Mouse (Mus musculus): ENCODE measurements at regions not wholly inside any gene's neighbourhood (a gene's known extent, or its start where the extent isn't known, plus 50 kb on each side); places are given as distances from the start of the nearest gene placed in this dataset.
A peak's percentile ranks its signal among the peaks of the same experiment; 100 is the strongest.
"Not testable (repeated sequence)": the region's sequence is repeated elsewhere in the genome, so short reads cannot be mapped to it uniquely, and the experiment has no call there.

DNA sequence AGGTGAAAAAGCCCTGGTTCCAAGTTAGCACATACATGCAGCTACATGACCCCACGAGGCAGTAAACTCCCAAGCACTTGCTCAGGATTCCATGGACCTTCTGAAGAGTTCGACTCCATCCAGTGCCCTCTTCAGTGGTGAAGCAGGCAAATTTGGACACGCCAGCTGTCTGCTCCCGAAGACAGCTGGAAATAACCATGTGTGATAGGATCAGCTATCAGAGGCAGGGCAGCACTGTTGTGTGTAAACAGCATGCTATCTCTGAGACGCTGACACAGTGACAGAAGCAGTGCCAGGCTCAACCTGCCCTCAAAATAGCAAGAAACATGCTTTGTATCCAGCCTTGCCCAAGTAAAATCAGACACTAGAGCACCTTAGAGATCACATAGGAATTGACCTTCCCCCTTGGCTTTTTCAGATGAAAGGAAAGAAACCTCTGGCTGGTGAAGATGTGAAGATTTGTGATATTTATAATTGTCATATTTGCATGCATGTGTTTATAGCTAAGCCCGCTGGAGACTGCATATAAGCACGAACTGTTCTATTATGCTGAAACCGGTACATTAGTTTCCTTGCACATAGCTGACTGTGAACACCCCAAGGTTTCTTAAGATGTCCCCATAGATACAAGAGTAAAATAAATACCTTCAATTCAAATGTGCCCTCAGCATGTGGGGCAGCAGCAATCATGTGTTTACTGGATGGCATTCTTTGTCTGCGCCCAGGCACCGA, 146.4 kb upstream of the Nrip1 start:
- no peak for DNase-seq (ENCODE audit: low spot score)

DNA sequence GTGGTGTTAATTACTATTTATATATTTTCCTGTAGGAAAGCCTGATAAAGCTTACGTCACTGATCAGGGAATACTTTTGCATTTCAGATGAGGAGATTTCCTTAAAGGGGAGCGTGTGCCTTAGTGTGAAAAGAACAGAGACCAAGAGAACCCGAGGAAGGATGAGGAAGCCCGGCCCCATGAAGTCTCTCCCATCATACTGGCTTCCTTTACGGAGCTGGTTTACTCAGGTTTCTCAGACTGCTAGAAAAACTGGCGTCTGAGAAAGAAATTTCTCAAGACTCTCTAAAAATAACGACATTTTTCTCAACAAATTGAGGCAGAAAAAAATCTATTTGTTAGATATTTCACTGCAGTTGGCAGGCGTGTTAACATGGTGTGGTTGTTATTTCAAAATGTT, 137.2 kb upstream of the Nrip1 start:
- DNase-seq (ENCODE audit: low spot score), result no peak

DNA sequence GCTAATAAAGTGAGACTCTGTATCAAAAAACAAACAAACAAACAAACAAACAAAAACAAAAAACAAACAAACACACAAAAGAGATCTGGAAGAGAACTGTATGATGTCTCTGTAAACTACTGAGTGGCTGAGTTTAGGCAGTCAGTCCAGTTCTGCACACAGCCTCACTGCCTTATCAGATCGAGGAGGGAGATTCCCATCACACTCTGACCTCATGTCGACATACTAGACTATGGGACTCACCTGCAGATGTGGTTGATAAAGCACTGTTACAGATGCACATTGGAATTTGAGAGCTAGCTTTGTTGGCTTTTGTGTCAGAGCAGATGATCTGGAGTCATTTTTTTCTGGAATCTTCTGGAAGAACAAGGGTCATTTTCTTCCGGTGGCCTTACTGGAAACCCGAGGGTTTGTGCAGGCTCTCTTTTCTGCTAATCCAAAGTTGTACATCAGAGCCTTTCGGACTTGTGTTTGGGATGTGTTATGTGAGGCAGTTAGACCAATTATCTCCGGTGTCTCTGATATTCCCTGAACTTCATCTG, 135.6 kb upstream of the Nrip1 start:
- DNase-seq (ENCODE audit: low spot score), result no peak

DNA sequence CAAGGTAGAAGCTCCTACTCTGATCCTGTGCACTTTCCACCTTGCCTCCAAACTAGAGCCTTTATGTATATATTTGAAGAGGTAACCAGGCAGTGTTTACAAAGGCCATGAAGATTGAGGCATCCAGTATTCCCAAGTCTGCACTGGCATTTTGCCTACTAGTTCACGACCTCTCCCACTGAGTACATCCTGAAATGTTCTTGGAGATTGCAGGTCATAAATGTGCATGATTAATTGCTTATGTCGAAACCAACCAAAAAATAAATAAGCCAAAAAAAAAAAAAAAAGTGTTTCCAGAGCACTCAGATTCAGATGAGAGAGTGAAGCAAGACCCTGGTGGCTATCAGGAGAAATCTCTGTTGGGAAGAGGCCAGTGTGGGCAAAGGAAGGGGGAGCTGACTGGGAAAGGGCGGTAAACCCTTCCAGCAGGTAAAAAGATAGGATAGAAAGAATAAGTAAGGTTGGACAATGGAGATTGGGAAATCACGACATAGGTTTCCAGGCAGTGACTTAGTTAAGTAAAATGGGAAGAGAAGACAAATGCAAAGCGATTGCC, 133.6 kb upstream of the Nrip1 start:
- DNase-seq (ENCODE audit: low spot score), result no peak

DNA sequence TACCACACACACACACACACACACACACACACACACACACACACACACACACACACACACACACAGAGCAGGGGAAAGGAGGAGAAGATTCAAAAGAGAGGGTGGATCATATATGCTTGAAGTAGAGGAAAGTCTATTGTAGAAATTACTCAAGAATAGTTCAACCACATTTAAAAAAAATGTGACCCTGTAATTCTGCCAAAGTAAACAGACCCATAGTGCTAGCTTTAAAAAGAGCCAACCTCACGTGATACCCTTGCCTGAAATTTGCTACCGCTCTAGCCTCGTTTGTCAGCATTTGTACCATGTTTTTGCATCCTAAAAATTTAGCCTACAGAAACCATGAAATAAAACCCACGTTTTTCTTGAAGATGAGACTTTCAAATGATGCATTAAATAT, 132.6 kb upstream of the Nrip1 start:
- no peak for DNase-seq (ENCODE audit: low spot score)

DNA sequence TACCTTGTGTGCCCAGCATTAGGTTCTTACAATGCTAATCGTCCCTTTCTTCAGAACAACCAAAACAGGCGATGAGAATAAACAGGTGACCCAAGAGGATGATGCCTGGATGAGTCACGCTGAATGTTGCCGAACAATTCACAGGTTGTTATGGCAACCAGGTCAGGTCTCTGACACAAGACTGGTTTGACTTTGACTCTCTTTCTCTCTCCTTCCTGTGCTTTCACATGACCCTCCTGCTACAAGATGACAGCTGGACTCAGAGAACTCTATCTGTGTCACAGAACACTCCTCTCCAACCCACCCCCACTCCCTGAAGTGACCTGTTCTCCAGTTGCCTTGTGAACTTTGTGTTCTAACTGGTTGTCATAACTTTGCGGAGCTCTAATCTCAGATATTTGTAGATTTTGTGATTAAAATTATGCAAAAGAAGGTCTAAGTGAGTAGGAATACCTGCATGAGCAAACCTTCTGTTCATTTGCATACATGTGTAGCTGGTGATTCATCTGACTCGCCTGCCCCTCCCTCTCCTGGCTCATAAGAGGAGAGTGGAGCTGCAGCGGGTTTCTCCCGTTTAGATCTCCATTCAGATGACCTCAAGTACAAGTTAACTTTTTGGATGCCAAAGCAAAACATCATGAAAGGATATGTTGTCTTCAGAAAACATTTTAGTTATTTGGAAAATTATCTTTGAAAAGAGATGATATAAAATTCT, 126.2 kb upstream of the Nrip1 start:
- DNase-seq (ENCODE audit: low spot score), result no peak

DNA sequence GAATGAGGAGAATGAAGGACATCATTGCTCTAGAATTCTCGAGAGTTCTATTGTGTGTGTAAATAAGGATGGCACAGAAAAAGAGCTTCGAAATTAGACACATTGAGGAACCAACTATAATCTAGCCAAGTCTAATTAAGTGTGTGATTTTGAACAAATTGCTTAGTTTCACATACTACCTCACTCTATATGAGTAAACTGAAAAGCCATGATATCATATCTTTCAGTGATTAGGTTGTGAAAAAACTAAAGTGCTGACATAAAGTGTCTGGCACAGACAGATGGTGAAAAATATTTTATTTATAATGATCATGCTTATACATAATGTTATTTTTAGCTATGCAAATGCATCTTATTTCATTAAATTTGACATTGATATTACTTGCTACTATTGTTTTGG, 124.6 kb upstream of the Nrip1 start:
- no peak for DNase-seq (ENCODE audit: low spot score)

DNA sequence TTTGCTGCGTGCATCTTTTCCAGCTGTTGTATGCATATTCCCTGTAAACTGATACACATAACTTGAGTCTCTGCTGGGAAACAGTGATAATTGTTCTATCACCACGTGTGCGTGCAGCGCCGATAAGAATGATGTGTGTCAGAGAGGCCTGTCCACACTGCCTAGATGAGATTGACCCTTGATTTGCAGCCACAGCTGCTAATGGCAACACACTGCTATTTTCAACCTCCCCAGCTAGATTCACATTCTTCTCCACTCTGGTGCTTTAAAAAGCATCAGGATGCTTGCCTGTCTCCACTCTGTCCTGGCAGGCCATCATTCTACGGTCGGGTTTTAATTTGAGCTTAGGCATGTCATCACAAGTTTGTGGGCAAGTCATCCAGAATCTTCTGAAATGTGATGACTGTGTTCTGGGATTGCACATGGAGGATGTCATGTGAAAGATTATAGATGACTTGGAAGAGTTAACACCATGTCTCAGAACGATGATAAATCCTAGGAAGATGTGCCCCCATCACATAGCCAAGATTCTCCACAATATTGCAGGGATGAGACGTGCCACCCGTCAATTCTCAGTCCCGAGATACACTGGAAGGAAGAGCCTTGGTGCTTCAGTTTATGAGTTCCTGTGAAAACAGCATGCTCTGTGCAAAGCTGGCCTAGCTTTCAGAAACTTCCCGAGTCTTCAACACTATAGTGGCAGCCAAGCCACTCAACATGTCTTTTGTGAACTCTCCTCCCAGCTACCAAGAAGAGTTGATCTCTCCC, 123.6 kb upstream of the Nrip1 start:
- no peak for DNase-seq (ENCODE audit: low spot score)

DNA sequence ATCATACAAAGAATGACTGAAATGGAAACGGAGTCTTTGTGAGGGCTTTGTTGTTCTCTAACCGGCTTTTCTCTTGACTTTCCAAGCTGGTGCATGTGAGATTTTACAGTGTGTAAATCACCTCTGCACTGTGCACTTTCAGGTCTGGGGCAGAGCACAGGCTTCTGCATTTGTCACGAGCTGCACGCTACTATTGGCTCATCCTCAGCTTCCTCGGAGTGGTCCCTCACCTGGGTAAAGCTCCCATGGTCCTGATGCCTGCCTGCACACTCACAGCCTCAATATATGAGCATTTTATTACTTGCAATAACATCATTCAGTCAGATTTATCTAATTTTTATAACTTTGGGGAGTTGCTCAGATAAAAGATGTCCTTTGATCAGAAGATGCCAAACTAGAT, 109.8 kb upstream of the Nrip1 start:
- DNase-seq (ENCODE audit: low spot score), result no peak

DNA sequence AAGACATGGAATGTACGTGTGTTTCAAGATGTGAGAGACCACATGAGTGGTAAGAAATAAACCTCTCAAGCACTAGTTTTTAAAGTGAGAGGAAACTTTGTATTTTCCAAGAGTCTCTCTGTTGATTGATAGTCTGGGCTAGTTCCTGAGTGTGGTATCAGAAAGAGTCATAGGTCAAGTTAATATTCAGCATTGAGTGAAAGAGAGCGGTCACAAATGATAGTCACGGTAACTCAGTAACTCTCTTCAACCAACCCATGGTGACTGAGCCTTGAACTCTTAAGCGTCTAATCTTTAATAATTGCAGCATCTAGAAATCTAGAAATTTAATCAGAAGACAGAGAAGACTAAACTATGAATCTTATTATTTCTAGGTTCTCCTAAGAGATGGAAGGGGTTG, 108.3 kb upstream of the Nrip1 start:
- DNase-seq (ENCODE audit: low spot score), result no peak

DNA sequence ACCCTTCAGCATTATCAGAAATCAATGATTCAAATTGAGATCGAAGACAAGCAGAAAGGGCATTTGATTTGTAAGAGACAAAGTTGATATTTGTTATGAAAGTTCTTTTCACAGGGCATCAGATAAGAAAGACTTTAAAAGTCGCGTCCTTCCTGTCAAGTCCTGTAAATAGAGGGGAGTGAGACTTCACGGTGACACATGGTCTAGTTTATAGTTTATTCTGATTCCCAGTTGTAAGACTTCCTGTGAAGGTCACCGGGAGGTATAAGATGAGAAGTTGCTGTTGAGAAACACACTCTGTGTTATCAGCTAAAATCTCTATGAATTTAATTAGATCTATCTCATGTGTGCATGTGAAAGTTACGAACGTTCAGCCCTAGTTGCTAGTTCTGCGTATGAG, 103.8 kb upstream of the Nrip1 start:
- DNase-seq (ENCODE audit: low spot score), result no peak

DNA sequence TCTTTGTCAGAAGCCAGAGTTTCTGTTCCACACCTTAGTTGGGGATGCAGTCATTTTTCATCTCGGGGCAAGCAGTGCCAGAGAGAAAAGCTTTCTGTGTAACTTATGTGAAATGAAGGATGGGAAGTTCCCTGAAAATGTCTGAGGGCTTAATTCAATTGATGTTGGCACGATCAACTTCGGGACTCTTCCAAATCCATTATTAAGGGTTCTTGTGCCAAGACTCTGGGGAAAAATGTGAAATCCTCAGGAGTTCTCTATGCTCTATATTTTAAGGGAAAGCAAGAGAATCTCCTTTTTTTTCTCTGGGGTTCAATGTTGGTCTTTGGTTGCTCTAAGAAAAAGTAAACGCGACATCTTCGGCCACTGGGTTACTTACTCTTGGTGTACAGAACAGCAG, 100.9 kb upstream of the Nrip1 start:
- DNase-seq (ENCODE audit: low spot score), result no peak

DNA sequence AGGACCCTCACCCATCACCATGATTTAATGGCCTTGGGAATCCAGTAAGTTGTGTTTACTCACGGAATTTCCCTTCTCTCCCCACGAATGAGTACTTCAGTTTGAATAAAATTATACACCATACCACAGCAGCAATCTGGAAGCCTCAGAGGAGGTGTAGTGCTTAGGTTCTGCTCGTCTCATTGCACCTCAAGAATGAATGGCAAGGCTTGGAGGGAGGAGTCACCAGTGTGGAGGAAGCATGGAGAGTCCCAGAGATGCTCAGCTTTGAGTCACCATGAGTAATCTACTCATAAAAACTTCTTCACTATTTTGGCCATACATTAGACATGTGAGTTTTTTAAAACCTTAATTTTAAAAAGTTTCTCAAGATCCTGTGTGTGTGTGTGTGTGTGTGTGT, 98.8 kb upstream of the Nrip1 start:
- DNase-seq (ENCODE audit: low spot score), result no peak

DNA sequence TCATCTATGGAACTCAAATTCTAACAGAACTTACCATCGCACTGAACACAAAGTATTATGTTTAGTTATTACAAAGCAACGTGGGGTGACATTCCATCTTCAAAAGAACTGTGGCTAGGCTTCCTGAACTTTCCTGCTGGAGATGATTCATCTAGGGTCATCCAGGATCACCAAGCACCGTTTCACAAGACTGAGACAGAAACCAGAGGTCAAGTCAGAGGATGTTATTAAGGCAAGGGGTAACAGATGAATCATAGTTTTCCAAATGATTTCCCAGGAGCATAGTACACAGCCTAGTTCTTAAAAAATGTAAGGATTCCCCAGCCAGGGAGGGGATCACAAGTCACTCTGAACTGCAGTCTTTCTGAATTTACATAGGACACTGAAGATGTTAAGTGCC, 97.5 kb upstream of the Nrip1 start:
- no peak for DNase-seq (ENCODE audit: low spot score)

DNA sequence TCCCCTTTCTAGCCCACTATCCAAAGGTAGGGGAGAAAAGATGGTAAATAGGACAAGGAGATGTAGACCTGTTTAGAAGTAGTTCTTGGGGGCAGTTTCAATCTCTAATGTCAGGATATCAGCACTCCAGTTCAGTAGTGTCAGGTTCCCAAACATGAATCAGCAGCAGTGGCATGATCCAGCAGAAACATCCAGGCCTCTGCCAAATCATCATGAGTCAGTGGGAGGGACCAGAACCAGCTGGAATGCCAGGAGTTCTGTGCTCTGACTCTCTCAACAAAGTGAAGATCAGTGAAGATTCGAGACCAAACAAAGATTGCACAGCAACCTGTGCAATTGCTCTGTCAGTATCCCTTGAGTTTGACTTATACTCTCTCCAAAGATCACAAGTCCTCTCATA, 85.9 kb upstream of the Nrip1 start:
- DNase-seq (ENCODE audit: low spot score), result no peak

DNA sequence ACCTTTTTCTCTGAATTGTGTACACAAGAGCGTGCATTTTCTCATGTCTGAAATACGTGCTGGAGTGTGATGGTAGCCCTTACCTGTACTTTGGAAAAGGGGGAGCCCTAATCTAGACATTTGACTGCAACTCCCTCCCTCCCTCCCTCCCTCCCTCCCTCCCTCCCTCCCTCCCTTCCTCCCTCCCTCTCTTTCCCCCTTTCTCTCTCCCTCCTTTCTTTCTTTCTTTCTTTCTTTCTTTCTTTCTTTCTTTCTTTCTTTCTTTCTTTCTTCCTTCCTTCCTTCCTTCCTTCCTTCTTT, 82.6 kb upstream of the Nrip1 start:
- DNase-seq (ENCODE audit: low spot score), result not testable (repeated sequence)

DNA sequence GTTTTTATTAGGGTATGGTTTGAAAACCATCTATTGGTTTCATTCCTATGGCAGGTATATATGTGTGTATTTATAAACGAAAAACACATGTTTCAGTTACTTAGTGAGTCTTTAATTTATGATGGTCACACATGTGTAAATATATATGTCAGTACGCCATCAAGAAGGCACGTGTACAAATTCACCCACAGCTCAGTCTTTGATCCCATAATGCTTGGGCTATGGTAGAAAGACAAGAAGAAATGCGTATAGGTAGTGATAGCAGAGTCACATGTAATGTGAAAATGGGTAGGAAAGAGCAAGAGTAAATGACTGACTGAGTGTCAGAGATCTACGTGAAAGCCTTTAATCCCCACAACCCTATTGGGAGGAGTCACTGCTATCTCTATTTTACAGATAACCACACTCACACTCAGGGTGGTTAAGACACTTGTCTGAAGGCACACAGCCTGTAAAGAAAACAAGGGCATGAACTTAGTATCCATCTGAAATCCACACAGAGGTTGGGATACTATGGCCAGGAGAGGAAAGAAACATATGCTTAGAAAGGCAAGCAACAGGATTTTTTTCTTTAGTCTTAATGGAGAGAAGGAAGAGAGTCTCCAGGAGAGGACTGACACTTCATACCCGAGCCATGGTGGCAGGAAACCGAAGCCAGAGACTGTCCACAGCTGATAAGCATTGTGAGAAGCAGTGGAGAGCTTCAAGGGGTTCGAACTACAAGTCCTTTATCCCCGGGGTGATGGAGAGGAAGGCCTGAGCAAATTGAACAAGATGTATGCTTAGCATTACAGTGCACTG, 82.1 kb upstream of the Nrip1 start:
- DNase-seq (ENCODE audit: low spot score), result peak; percentile 2

DNA sequence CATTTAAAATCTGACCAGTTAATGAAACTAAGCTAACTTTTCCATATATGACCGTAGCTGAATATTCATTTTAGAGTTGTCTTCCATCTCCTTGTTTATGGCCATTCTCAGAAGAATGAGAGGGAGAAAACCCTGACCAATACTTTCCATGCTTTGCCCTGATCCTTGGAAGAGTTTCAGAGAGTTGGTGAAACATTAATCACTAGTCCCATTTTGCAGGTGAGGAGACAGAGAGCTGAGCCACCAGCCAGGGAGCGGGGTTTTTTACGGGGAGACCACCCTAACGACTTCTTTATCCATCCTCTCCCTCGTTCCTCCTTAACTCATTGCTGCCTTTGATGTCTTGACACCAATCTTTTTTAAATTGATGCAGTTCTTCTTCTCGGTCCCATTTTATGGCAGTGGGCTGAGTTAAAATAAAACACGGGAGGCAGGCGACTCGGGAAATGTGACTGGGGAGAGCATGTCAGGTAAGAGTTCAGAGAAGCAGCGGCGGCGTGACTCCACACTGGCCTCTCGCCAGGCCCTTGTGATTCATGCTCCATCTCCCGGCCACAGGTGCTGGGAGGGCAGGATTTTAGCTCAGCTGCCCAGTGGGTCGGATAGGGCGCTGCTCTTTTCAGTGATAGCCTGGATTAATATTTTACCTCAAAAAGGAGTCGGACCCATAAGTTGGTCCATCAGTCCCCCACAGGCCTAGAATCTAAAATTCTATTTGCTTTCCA, 81.3 kb upstream of the Nrip1 start:
- no peak for DNase-seq (ENCODE audit: low spot score)

DNA sequence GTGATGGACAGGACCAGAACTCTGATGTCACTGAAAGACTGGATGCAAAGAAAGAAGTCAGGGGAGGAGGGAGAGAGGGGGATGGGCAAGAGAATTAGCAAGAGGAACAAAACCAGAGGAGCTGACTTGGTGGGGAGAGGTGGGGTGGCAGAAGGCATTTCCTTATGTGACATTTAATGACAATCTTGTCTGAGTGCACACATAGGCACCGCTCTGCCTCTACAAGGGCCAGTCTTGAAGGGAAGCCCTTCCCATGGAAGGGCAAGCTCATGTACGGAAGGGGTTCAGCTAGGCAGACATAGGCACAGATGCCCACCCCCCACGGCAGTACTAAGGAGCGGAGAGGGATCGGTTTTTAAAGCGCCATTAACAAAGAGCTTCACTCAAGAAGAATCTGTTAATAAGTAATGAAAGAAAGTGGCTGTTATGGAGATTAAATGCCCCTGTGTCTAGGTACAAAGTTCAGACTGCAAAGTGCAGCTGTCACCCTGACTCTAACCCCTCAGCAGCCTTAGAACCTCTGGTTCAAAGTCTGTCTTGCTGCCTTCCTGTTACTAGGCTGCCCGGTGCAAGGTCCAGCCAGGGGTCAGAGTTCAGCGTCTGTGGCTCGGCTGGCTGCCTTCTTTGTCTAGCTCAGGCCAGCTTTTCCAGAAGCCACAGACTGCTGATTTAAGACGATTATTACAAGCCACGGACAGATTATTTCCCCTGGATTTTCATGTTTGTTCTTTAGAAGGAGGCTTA, 80.0 kb upstream of the Nrip1 start:
- DNase-seq (ENCODE audit: low spot score), result no peak

DNA sequence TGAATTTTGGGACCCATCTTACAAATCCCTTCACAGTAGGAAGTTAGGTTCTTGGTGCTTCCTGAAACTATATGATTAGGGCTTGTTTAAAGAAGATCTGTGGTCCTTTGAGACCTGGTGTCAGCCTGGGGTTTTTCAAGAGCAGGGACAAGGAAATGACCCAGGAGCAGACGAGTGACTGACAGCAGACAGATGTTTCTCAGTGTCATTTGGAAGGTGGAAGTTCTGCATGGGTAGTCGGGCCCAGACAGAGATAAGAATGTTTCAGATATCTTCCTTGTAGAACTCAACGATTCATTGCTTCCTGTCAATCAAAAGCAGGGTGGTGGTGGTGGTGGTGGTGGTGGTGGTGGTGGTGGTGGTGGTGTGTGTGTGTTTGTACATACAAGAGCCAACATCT, 75.1 kb upstream of the Nrip1 start:
- no peak for DNase-seq (ENCODE audit: low spot score)

DNA sequence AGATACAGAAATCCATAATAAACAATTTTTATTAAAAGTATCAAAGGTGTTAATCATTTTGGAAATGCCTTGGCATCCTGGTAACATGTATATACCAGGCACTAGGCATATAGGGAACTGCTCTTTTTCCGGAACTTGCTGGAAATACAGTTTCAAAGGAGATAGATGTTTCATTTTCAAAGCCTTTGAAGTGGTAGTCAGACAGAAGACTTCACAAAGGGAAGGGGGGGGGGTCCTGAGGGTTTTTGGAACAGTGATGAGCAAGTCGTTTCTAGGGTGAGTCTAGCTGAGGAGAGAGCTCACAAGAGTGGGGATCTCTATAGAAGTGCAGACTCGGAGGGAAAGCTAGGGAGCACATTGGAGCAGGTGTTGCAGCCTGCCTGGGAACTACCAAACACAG, 73.4 kb upstream of the Nrip1 start:
- no peak for DNase-seq (ENCODE audit: low spot score)
